Mouse (Mus musculus) liver, embryonic 11.5 days (tissue): Measurements from ENCODE around the gene Nek10. TPM values are rescaled to one million over a fixed set of nuclear protein-coding genes. Genes with fewer than 3 reads are reported as not detected.
"Not testable (repeated sequence)": the region's sequence is repeated elsewhere in the genome, so short reads cannot be mapped to it uniquely, and the experiment has no call there.

ENCODE experiments used
- ATAC-seq: fragments of 200-750 bp; cut with Nextera tagmentation; replicated peaks from 2 replicates; pipeline ENCODE4 v1.8.0; 2017; ENCODE audit warnings: moderate number of reproducible peaks, mild to moderate bottlenecking, moderate TSS enrichment, moderate library complexity; ENCODE audit not compliant: low FRiP score
- DNase-seq: peaks from one replicate; pipeline ENCODE4 v3.0.0-alpha.2; 2017; ENCODE audit warnings: low spot score
- H3K27ac ChIP-seq: fragments of 300-500 bp; sonication (generic); 2 replicates; pipeline ENCODE4 v1.5.1; 2014; ENCODE audit warnings: mild to moderate bottlenecking, low read depth, low read length, control low read depth
- H3K27me3 ChIP-seq: fragments of 300-500 bp; sonication (generic); replicated peaks from 2 replicates; pipeline ENCODE4 v1.6.1; 2014; ENCODE audit warnings: low read length, mixed read lengths; ENCODE audit not compliant: control insufficient read depth, insufficient read depth
- H3K36me3 ChIP-seq: fragments of 300-500 bp; sonication (generic); 2 replicates; pipeline ENCODE4 v1.6.1; 2014; ENCODE audit warnings: mild to moderate bottlenecking, low read length, moderate library complexity, mixed read lengths; ENCODE audit not compliant: control insufficient read depth, insufficient read depth
- H3K4me1 ChIP-seq: fragments of 300-500 bp; sonication (generic); replicated peaks from 2 replicates; pipeline ENCODE4 v1.6.1; 2014; ENCODE audit warnings: low read length, mixed read lengths; ENCODE audit not compliant: control insufficient read depth, insufficient read depth
- H3K4me2 ChIP-seq: fragments of 300-500 bp; sonication (generic); 2 replicates; pipeline ENCODE4 v1.6.1; 2014; ENCODE audit warnings: mild to moderate bottlenecking, control low read depth, moderate library complexity
- H3K4me3 ChIP-seq: fragments of 300-500 bp; sonication (generic); 2 replicates; pipeline ENCODE4 v1.5.1; 2014; ENCODE audit warnings: low read depth, low read length, control low read depth
- H3K9ac ChIP-seq: fragments of 300-500 bp; sonication (generic); 2 replicates; pipeline ENCODE4 v1.6.1; 2014; ENCODE audit warnings: low read depth, low read length, control low read depth
- H3K9me3 ChIP-seq: fragments of 300-500 bp; sonication (generic); 2 replicates; pipeline ENCODE4 v1.6.1; 2016; ENCODE audit warnings: low read length, inconsistent platforms, mixed read lengths; ENCODE audit not compliant: control insufficient read depth
- WGBS: fragments of 180-500 bp; shearing (Covaris S2); extraction: QIAGEN DNeasy Blood & Tissue Kit; methylation state at CpG from one replicate; pipeline ENCODE4 v1.1.7; 2014; 5-methylcytosine and 5-hydroxymethylcytosine counted together
- polyA plus RNA-seq: library from polyadenylated mRNA; unstranded; fragments of >200 nt; fragmentation: Nextera tagmentation; extraction: Ambion mirVana; gene quantifications from 2 replicates; pipeline ENCODE4 v1.2.1, GENCODE M21; 2014

Gene Nek10
- polyA plus RNA-seq, 1 experiment from 2014 or later: not detected

DNA sequence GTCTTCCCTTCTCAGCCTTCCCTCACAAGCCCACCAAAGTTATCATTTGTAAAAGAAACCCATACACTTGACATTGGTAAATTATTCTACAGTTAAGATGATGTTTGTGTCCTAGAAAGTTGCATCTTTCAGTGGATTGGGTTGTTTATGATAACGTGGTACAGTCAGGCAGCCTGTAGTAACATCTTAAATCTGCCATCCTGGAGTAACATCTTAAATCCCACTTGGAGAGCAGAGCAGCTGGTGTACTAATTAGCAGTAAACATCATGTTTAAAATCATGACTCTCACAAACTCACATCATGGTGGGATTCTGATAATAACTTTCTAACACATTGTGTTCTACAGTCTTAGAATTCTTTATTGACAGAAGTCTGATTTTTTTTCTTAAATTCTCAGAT lies 148.6 kb downstream of the Nek10 start:
- DNase-seq: no peak
- Histone ChIP-seq H3K36me3 (no peaks in the 10 kb centered on the region), H3K4me2 (no peak overlapping the region), H3K4me1 (no peaks in the 10 kb centered on the region), H3K9me3 (no peaks in the 10 kb centered on the region), H3K27ac (no peak overlapping the region), H3K9ac (no peak overlapping the region), H3K4me3 (no peak overlapping the region), H3K27me3 (no peaks in the 10 kb centered on the region)
- WGBS: 73% methylated on average over 1 of the region's 1 CpGs
- ATAC-seq: no peak

- DNase-seq (no peak), ATAC-seq (no peak)
- H3K9me3 ChIP-seq: no peaks in the 10 kb centered on the region
- no peaks in the 10 kb centered on the region for H3K27me3 ChIP-seq
- no peak overlapping the region for H3K4me2 ChIP-seq
- no peak overlapping the region for H3K9ac ChIP-seq
- no peak overlapping the region for H3K27ac ChIP-seq
- WGBS: 83% methylated on average over 2 of the region's 2 CpGs
- no peaks in the 10 kb centered on the region for H3K36me3 ChIP-seq
- no peak overlapping the region for H3K4me3 ChIP-seq
- H3K4me1 ChIP-seq: no peaks in the 10 kb centered on the region
Measured at GRCm38 (mm10) chr14:14959780-14960440, 156.7 kb downstream of the Nek10 start.

GRCm38 (mm10) chr14:14960441-14960988 lies 157.3 kb downstream of the Nek10 start:
- DNase-seq (no peak), ATAC-seq (no peak)
- WGBS: 53% methylated on average over 2 of the region's 2 CpGs
- Histone ChIP-seq H3K27ac (no peak overlapping the region), H3K27me3 (no peaks in the 10 kb centered on the region), H3K36me3 (no peaks in the 10 kb centered on the region), H3K4me2 (no peak overlapping the region), H3K9me3 (no peaks in the 10 kb centered on the region), H3K4me3 (no peak overlapping the region), H3K9ac (no peak overlapping the region), H3K4me1 (no peaks in the 10 kb centered on the region)

GRCm38 (mm10) chr14:14970633-14971032 lies 167.4 kb downstream of the Nek10 start:
- ATAC-seq (peak; percentile 87), DNase-seq (no peak)
- peaks cover 3% of the 10 kb centered on the region; the same call in 1 of the 2 replicates for H3K4me1 ChIP-seq
- WGBS: 62% methylated on average over 2 of the region's 2 CpGs
- H3K36me3 ChIP-seq: no peaks in the 10 kb centered on the region
- H3K9me3 ChIP-seq: no peaks in the 10 kb centered on the region
- no peaks in the 10 kb centered on the region for H3K27me3 ChIP-seq
- no peak overlapping the region for H3K4me3 ChIP-seq
- no peak overlapping the region for H3K4me2 ChIP-seq
- no peak overlapping the region for H3K9ac ChIP-seq
- H3K27ac ChIP-seq: no peak overlapping the region

DNA sequence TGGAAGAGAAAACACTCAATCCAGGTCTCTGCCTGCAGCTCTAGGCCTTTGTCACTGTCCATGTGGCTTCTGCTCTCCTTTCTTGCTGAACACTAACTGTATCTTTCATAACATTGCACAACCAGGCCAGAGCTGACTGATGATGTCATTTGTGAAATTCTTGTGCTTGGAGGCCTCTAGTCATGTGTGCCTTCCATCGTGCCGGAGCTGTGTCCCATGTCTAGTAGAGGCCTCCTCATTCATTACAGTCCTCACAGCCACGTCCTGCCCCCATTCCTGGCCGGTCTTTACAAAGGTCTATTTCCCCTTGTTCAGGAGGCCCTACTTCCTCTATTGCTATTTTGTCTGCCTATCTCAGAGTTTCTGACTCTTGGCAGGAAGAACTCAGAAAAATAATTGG lies 167.8 kb downstream of the Nek10 start:
- H3K27me3 ChIP-seq: no peaks in the 10 kb centered on the region
- H3K4me2 ChIP-seq: no peak overlapping the region
- no peak overlapping the region for H3K27ac ChIP-seq
- H3K9ac ChIP-seq: no peak overlapping the region
- no peak for DNase-seq
- 32% methylated on average over 4 of the region's 4 CpGs for WGBS
- H3K4me3 ChIP-seq: no peak overlapping the region
- H3K36me3 ChIP-seq: no peaks in the 10 kb centered on the region
- H3K4me1 ChIP-seq: peaks cover 3% of the 10 kb centered on the region; the same call in 1 of the 2 replicates
- no peaks in the 10 kb centered on the region for H3K9me3 ChIP-seq
- peak; percentile 59 for ATAC-seq

DNA sequence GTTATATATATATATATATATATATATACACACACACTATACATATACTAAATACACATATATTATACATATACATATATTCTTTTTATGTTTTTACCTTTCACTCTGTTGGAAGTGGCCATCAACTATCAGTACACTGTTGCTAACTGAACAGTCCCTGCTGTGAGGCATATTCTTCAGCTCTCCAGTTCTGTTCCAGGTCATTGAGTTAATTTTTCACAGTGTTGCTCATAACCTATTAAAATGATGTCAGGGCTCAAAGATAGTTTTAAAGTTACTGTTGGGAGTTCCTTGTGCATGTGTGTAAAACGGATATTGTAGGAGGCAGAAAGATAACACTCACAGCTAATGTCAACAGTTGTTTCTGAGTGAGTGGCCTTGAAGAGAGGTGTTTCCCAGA lies 170.9 kb downstream of the Nek10 start:
- Histone ChIP-seq H3K9me3 (no peaks in the 10 kb centered on the region), H3K36me3 (no peaks in the 10 kb centered on the region), H3K4me1 (peaks cover 3% of the 10 kb centered on the region; the same call in 1 of the 2 replicates), H3K27ac (no peak overlapping the region), H3K27me3 (no peaks in the 10 kb centered on the region), H3K4me3 (no peak overlapping the region), H3K9ac (no peak overlapping the region), H3K4me2 (no peak overlapping the region)
- 49% methylated on average over 1 of the region's 1 CpGs for WGBS
- ATAC-seq: no peak
- DNase-seq: no peak

DNA sequence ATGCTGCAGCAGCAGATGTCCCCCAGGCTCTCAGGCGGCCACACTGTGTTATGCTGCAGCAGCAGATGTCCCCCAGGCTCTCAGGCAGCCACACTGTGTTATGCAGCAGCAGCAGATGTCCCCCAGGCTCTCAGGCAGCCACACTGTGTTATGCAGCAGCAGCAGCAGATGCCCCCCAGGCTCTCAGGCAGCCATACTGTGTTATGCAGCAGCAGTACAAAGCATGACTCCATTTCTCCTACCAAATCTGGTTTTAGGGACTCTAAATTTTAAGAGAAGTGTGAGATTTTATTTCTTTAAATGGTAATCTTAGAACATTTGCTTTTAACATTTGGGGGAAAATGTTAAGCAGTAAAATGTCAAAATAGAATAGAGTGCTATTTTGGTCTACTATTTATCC lies 180.9 kb downstream of the Nek10 start:
- not testable (repeated sequence) for DNase-seq, H3K9me3 ChIP-seq, H3K4me2 ChIP-seq, H3K4me1 ChIP-seq, H3K36me3 ChIP-seq, H3K9ac ChIP-seq, H3K4me3 ChIP-seq, H3K27ac ChIP-seq, H3K27me3 ChIP-seq, ATAC-seq
- 25% methylated on average over 1 of the region's 1 CpGs for WGBS

DNA sequence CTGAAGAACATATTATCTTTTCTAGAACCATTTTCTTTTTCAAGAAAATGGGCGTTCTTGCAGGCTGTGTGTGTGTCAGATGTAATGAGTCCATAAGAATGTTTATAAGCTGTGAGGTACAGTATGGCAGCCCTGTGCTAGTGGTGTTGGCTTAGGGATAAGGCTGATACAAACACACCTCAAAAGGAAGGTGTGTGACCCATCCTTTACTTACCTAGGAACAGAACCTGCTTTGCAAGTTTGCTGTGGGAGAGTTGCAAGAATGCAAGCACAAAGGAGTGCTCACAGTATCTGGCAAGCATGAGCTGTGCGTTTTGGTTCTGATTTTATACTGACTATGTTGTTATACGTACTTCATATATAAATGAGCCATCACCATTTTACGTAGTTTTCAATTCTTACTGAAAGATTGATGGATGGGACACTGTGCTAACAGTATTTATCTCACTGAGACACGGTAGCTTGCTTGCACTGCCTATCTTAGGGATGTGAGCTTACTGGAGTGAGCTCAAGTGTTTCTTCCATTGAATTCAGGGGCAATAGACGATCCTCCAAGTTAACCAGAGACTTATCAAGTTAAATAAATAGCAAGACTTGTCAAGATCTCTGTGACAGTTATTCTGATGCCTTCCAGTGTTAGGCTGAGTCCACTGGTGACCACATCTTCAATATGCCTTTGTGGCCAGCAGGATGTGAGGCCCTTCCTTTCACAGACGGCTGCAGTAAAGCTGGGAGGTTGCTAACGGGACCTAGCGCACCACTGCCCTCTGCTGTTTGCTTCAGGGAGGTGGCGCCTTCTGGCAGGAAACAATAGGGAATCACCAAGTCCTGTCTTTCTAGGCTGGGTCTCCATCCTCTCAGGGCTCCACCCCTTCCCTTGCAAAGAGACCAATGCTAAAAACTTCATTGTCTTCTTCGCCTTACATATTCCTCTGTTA lies 181.8 kb downstream of the Nek10 start:
- Histone ChIP-seq H3K4me3 (no peak overlapping the region), H3K27me3 (no peaks in the 10 kb centered on the region), H3K9me3 (no peaks in the 10 kb centered on the region), H3K36me3 (no peaks in the 10 kb centered on the region), H3K4me1 (no peaks in the 10 kb centered on the region), H3K27ac (no peak overlapping the region), H3K4me2 (no peak overlapping the region), H3K9ac (no peak overlapping the region)
- ATAC-seq (peak; percentile 36; the same call in 1 of the 2 replicates), DNase-seq (peak; percentile 60)
- 38% methylated on average over 11 of the region's 11 CpGs for WGBS
